Mouse (Mus musculus) cerebellum, postnatal 4 days (tissue): Measurements from ENCODE around the gene Ddx3y.
A peak's percentile ranks its signal among the peaks of the same experiment; 100 is the strongest.

ENCODE experiments used
- DNase-seq, 2 experiments: peaks; one replicate each; pipeline ENCODE4 v3.0.0; 2022; ENCODE audit warnings: low spot score in 2 of 2, mixed read lengths in 1 of 2

Gene Ddx3y

DNA sequence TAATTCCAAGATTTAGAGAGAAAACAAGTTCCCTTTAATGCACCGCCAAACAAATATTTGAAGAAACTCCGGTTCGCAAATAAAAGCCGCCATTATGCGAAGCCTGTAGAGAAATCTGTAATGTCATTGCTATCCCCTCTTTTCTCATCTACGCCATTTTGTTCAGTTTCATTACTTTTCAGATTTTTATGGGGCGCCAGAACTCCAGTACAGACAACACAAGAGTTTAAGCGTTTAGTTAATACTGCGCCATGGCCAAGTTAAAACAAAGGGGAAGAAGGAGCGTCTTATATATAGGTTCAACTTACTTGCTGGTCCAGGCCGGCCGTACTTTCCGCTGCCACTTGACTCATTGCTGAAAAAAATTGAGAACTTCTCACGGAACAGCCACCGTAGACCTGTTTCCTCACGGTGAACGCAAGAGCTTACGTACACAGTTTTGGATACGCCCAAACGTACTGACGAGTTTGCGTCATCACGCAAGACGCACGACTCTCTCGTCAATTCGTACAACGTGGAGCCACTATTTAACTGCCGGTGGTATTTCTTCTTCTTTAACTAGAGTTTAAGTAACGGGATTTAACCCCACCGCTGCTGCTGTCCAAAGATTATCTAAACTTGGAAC is at the start of gene Ddx3y:
Ddx3y (minus strand) TSS at position 459 of the 625 bp plus-strand sequence.
- DNase-seq, result peak in 1 of 2 experiments; percentile 25

DNA sequence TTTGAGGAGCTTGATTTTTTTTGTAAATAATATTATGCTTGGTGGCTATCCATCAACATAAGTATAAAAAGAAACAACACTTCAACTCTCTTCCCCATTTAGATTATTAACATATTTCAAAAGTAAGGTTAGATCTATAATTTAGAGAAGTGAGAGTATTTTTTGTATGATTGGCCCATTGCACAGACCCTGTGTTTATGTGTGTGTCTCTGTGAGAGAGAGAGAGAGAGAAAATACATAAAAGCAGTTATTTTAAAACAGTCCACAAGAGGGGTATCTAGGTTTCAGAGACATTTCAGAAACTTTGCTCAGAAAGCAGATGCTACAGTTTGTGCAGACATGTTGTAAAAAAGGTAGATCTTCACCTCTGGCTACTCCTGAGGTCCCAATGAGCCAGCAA is 7.3 kb upstream of the Ddx3y start:
- DNase-seq, result no peak

DNA sequence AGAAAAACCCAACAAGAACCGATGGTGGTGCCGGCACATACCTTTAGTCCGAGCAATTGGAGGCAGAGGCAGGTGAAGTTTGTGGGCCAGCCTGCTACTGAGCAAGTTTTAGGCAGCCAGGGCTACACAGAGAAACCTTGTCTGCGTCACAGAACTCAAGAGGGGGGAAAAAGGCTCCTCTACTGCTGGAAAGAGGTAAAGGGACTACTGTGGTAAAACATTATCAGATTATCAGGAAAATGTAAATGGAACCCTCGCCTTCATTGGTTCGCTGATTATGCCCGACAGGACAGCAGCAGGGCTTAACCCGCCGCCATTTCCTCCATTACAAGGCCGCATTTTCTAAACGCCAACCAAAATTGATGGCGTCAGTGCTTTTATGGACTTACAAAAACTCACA is 694 bp downstream of the Ddx3y start:
- DNase-seq, result no peak

DNA sequence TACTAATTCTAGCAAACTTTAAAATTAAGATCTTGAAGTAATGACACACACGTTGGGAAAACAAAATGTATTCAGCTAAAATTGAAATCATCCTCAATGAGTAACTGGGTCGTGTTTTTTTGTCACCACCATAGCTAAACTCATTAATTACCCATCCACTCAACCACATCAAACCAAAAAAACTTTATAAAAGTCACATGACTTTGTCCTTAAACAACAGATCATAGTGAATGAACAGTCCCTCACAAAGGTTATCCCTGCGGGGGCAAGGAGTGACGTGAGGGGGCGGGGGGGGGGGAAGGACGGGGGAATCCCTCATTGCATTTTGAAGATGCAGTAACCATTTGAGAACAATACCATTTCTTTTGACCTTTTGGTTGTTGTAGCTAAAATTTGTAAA is 40.3 kb downstream of the Ddx3y start:
- no peak for DNase-seq

DNA sequence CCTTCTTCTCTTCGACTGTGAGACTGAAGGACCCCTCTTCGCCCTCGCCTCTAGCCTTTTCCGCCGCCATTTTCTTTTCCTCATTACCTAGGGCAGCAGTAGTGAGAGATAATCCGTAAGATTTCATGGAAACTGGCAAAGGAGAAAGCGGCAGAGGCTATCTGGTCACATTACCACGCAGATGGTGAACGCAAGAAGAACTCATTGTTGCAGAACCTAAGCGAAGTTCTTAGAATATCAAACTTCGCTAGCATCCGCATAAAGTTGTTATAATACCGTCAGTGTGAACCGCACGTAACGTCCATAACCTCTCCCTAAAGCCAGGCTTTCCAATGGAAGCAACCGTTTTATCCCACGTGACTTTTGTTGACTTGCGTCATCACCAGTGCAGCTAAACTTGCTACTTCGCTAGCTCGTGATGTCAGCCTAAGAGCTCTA is 41.0 kb downstream of the Ddx3y start, which contains the start of gene Uty:
Uty (minus strand) TSS at position 334 of the 438 bp plus-strand sequence.
- DNase-seq, result peak in 1 of 2 experiments; percentile 19

DNA sequence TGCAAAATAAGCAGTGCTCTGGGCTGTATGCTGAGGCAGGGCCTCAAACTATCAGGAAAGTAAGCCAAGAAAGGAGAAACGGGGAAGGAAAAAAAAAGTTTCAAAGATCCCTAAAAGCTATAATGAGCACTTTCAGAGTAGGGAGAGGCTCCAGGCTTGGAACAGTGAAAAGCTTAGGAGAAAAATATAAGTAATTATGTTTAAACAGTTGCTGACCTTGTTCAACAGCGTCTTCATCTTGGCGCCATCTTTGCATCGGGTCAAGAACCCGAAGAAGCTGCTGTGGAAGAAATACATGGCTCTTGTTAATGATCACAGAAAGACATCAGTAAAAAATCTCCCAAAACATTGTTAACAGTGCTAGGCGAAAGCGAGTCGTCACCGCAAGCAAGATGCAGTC is 41.5 kb downstream of the Ddx3y start:
- no peak for DNase-seq

DNA sequence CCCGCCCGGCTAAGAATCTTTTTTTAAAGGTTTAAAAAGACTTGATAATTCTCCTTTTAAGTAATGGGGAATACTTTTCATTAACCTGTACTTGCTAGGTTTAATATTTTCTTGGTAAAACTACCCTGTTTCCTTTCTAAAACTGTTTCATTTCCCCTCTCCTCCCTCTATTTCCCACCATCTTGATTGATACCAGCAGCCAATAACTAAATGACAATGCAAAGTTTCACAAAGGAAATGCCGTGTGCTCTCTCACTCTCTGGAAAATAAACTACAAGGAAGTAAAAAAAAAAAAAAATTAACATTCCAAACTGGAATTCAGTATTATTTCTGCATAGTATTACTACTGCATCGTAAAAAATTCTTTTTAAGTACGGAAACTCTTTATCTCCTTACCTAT is 42.0 kb downstream of the Ddx3y start:
- no peak for DNase-seq

DNA sequence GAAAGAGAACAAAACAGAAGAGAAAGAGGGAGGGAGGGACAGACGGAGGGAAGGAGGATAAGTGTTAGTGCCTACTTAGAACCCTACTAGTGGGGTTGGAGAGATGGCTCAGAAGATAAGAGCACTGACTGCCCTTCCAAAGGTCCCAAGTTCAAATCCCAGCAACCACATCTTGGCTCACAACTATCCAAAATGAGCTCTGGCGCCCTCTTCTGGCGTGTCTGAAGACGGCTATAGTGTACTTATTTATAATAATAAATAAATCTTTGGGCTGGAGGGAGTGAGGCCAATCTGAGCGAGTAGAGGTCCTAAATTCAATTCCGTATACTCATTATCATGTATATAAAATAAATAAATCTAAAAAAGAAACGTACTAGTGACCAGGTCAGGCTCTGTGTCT is 66.4 kb downstream of the Ddx3y start:
- DNase-seq, result no peak
